Mouse (Mus musculus) hindbrain, embryonic 11.5 days (tissue): ENCODE measurements at regions not wholly inside any gene's neighbourhood (a gene's known extent, or its start where the extent isn't known, plus 50 kb on each side); places are given as distances from the start of the nearest gene placed in this dataset.

ENCODE experiments used
- ATAC-seq: fragments of 200-750 bp; cut with Nextera tagmentation; 2 replicates; pipeline ENCODE4 v1.8.0; 2017; ENCODE audit warnings: mild to moderate bottlenecking, moderate TSS enrichment, moderate library complexity; ENCODE audit not compliant: low FRiP score
- DNase-seq: peaks from one replicate; pipeline ENCODE4 v3.0.0-alpha.2; 2015; ENCODE audit warnings: low spot score
- H3K27ac ChIP-seq: fragments of 300-500 bp; sonication (generic); 2 replicates; pipeline ENCODE4 v1.5.1; 2014; ENCODE audit warnings: mild to moderate bottlenecking, low read depth, low read length
- H3K27me3 ChIP-seq: fragments of 300-500 bp; sonication (generic); 2 replicates; pipeline ENCODE4 v1.6.1; 2014; ENCODE audit warnings: mild to moderate bottlenecking, low read length, moderate library complexity, mixed read lengths; ENCODE audit not compliant: control insufficient read depth, insufficient read depth
- H3K36me3 ChIP-seq: fragments of 300-500 bp; sonication (generic); 2 replicates; pipeline ENCODE4 v1.6.1; 2014; ENCODE audit warnings: mild to moderate bottlenecking, low read length, moderate library complexity, mixed read lengths; ENCODE audit not compliant: control insufficient read depth, insufficient read depth
- H3K4me1 ChIP-seq: fragments of 300-500 bp; sonication (generic); replicated peaks from 2 replicates; pipeline ENCODE4 v1.6.1; 2014; ENCODE audit warnings: low read length, mixed read lengths; ENCODE audit not compliant: control insufficient read depth, insufficient read depth
- H3K4me2 ChIP-seq: fragments of 300-500 bp; sonication (generic); replicated peaks from 2 replicates; pipeline ENCODE4 v1.6.1; 2014; ENCODE audit warnings: mild to moderate bottlenecking, low read depth, low read length
- H3K4me3 ChIP-seq: fragments of 300-500 bp; sonication (generic); 2 replicates; pipeline ENCODE4 v1.5.1; 2014; ENCODE audit warnings: low read depth, low read length
- H3K9ac ChIP-seq: fragments of 300-500 bp; sonication (generic); 2 replicates; pipeline ENCODE4 v1.6.1; 2014; ENCODE audit warnings: low read depth, low read length
- H3K9me3 ChIP-seq: fragments of 300-500 bp; sonication (generic); 2 replicates; pipeline ENCODE4 v1.6.1; 2016; ENCODE audit warnings: low read length; ENCODE audit not compliant: control insufficient read depth
- WGBS: fragments of 180-500 bp; shearing (Covaris S2); extraction: QIAGEN DNeasy Blood & Tissue Kit; methylation state at CpG from one replicate; pipeline ENCODE4 v1.1.7; 2014; 5-methylcytosine and 5-hydroxymethylcytosine counted together

DNA sequence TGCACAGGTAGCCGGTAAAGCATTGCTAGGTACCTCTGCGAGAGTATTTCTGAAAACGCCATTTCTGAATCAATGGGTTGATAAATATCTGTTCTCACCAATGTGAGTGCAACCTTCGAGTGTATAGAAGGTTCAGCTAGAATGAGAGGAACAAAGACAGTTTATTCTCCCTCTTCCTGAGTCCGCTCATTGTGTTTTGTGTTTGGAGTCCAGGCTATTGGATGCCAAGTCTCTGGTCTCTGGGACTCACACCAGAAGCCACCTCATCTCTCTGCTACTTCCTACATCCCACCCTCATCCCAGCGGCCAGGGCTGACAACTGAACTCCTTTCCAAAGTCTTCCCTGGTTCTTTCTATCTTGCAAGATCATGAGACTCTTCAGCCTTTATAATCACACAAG is 62.7 kb downstream of the Lrrc30 start:
- Histone ChIP-seq H3K36me3 (no peaks in the 10 kb centered on the region), H3K27me3 (no peaks in the 10 kb centered on the region), H3K9ac (no peak overlapping the region), H3K4me1 (peaks cover 3% of the 10 kb centered on the region; the same call in 1 of the 2 replicates), H3K27ac (no peak overlapping the region), H3K4me2 (no peak overlapping the region), H3K4me3 (no peak overlapping the region), H3K9me3 (no peaks in the 10 kb centered on the region)
- DNase-seq = no peak
- ATAC-seq = no peak
- 95% methylated on average over 6 of the region's 6 CpGs for WGBS

GRCm38 (mm10) chr17:67566216-67566615 is 66.3 kb downstream of the Lrrc30 start:
- Histone ChIP-seq H3K27me3 (no peaks in the 10 kb centered on the region), H3K36me3 (no peaks in the 10 kb centered on the region), H3K27ac (no peak overlapping the region), H3K9me3 (no peaks in the 10 kb centered on the region), H3K4me3 (no peak overlapping the region), H3K4me1 (peaks cover 3% of the 10 kb centered on the region; the same call in 1 of the 2 replicates), H3K4me2 (no peak overlapping the region), H3K9ac (no peak overlapping the region)
- no peak for DNase-seq
- WGBS = 88% methylated on average over 11 of the region's 11 CpGs
- ATAC-seq = no peak

DNA sequence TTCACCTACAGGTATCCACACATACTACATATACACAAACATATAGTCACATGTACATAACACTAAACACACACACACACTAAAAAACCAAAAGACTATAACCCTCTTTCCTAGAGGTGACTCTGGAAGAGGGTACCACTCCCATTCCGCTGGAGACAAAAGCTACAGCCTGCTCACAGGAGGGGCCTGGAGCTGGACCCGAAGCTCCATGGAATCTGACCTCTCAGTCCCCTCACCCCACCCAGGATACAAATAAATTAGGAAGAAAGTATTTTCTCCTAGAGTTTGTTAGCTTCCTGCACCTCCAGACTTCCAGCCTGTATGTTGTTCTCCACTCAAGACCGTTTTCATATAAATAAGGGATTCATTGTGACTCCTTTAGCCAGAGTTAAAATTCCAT is 66.8 kb downstream of the Lrrc30 start:
- Histone ChIP-seq H3K4me1 (peaks cover 3% of the 10 kb centered on the region; the same call in 1 of the 2 replicates), H3K9me3 (no peaks in the 10 kb centered on the region), H3K27ac (no peak overlapping the region), H3K4me2 (no peak overlapping the region), H3K4me3 (no peak overlapping the region), H3K36me3 (no peaks in the 10 kb centered on the region), H3K27me3 (no peaks in the 10 kb centered on the region), H3K9ac (no peak overlapping the region)
- no peak for DNase-seq
- ATAC-seq = no peak
- 45% methylated on average over 3 of the region's 3 CpGs for WGBS

DNA sequence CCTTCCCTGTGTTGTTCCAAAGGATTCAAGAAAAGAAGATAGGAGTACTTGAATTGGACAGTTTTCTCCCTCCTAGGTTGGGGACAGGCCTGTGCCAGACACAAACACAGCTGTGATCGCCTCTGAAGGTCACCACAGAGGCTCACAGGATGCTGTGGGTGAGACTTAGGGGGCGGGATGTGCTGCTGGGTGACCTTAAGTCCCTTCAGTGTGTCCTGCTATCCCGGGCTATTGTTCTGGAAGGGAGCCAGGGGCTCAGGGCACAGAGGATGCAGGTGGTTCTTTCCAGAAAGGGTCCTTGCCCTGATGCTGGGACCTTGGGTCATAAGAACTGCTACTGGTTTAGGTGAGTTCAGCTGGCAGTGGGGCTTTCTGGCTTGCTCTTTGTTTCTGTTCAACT is 67.7 kb downstream of the Lrrc30 start:
- Histone ChIP-seq H3K4me2 (no peak overlapping the region), H3K9ac (no peak overlapping the region), H3K4me1 (peaks cover 3% of the 10 kb centered on the region; the same call in 1 of the 2 replicates), H3K27me3 (no peaks in the 10 kb centered on the region), H3K27ac (no peak overlapping the region), H3K36me3 (no peaks in the 10 kb centered on the region), H3K4me3 (no peak overlapping the region), H3K9me3 (no peaks in the 10 kb centered on the region)
- no peak for DNase-seq
- 63% methylated on average over 3 of the region's 3 CpGs for WGBS
- no peak for ATAC-seq

DNA sequence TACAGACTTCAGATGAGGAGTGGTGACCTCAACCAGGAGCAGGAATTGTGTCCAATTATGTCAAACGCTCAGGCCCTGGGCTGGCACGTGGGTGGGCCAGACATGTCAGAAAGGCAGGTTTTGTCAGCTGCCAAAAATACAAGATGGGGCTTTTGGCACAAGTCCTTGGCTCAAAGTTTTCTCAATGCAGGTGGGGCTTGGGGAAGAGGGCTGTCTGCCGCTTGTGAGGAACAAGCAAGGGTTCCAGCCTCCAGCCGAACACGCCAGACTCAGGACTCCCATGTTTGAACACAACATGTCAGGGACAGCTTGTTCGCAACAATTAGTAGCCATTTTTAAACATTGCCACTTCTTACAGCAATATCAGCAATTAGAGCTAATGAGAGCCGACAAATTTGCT is 69.5 kb downstream of the Lrrc30 start:
- Histone ChIP-seq H3K36me3 (no peaks in the 10 kb centered on the region), H3K9ac (no peak overlapping the region), H3K27ac (no peak overlapping the region), H3K9me3 (no peaks in the 10 kb centered on the region), H3K4me3 (no peak overlapping the region), H3K27me3 (no peaks in the 10 kb centered on the region), H3K4me2 (no peak overlapping the region), H3K4me1 (peaks cover 3% of the 10 kb centered on the region; the same call in 1 of the 2 replicates)
- DNase-seq (no peak), ATAC-seq (no peak)
- WGBS = 90% methylated on average over 7 of the region's 7 CpGs

GRCm38 (mm10) chr17:67561802-67562201 is 70.7 kb downstream of the Lrrc30 start:
- no peak for ATAC-seq
- H3K27ac ChIP-seq = no peak overlapping the region
- no peaks in the 10 kb centered on the region for H3K27me3 ChIP-seq
- DNase-seq = no peak
- no peak overlapping the region for H3K4me3 ChIP-seq
- H3K4me2 ChIP-seq = no peak overlapping the region
- H3K36me3 ChIP-seq = no peaks in the 10 kb centered on the region
- no peak overlapping the region for H3K9ac ChIP-seq
- H3K9me3 ChIP-seq = no peaks in the 10 kb centered on the region
- no peaks in the 10 kb centered on the region for H3K4me1 ChIP-seq
- 86% methylated on average over 4 of the region's 4 CpGs for WGBS

DNA sequence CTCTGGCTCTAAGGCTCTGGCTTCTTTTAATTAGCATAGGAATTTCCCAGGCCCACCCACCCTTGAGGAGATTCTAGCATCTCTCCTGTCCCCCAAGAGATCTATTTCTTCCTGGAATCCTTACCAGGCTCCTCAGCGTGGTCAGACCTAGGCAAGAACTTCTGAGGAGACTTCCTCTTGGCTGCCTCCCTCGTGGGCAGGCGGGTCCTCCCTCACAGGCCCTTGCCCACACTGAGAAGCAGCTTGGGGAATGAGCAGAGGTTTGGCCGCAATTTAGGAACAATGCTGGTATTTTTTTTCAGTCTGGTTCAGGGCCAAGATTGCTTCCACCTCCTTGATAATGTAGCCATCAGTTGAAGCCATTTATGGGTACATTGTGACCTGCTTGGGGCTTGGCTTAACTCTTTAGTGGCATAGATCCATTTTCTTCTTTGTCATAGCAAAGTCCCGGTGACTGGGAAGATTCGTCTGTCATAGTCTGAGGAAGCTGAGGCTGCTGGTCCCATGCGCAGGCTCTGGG is 75.1 kb downstream of the Lrrc30 start:
- ATAC-seq (no peak), DNase-seq (no peak)
- H3K27me3 ChIP-seq = no peaks in the 10 kb centered on the region
- H3K36me3 ChIP-seq = no peaks in the 10 kb centered on the region
- no peaks in the 10 kb centered on the region for H3K9me3 ChIP-seq
- H3K4me3 ChIP-seq = no peak overlapping the region
- H3K27ac ChIP-seq = no peak overlapping the region
- H3K4me1 ChIP-seq = no peaks in the 10 kb centered on the region
- no peak overlapping the region for H3K4me2 ChIP-seq
- no peak overlapping the region for H3K9ac ChIP-seq
- WGBS = 72% methylated on average over 7 of the region's 7 CpGs

DNA sequence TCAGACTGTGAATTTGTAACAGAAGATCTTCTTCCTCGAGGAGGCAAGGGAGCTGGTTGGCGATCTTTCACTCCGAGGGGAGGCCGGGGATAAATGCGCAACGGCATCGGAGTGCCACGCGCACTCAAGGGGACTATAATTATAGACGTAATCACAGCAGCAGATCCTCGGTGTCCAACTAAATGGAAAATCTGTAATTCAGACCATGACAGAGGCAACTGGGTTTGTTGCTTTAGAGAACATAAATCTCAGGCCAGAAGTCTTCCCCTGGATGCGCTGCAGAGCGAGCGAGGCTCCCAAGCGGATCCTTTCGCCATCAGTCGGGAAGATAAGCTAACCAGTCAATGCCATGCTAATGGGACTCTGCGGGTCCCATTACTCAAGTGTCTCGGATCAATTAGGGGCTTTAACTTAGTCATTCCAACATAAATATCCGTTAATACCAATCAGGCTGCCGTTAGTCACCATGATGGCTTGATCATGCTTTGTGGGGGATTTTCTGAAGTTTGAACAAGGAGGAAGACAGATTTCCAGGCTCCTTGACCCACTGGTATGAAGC is 79.9 kb downstream of the Lrrc30 start:
- WGBS = 90% methylated on average over 21 of the region's 21 CpGs
- ATAC-seq = no peak

DNA sequence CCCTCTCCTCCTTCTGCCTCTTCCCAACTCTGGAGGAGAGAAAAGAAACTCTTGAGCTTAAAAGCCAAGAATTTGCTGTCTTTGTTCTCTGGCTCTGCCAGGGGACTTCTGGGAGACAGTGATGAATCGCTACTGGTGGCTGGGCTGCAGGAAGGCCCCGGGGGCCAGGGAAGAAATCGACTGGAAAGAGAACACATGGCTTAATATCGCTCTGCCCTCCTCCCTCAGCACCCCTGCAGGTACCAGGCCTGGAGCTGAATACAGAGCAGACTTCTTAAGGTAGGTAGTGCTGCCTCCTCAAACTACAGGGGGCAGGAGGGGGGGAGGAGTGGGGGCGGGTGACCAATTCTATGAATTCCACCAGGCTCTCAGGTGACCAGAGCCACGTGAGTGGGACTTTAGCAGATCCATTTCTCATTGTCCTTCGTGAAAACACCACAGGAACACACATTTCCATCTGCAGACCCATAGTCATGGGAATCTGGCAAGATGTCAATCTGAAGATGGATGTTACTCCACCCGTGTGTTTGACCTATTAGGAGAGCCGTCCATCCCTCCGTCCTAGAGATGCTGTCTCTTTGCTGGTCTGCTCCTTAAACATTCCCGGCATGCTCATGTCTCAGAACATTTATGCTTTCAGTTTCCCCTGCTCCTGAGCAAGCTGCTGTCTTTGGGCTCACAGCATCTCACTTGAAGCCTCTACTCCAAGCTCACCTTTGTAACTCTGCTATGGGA is 83.4 kb downstream of the Lrrc30 start:
- H3K9me3 ChIP-seq = no peaks in the 10 kb centered on the region; the same call in 1 of the 2 replicates
- ATAC-seq = peak; percentile 90
- 30% methylated on average over 11 of the region's 11 CpGs for WGBS
- H3K4me1 ChIP-seq = no peaks in the 10 kb centered on the region
- peak overlapping the region; percentile 76 for H3K27ac ChIP-seq
- H3K4me3 ChIP-seq = no peak overlapping the region
- no peaks in the 10 kb centered on the region for H3K36me3 ChIP-seq
- peak; percentile 61 for DNase-seq
- no peak overlapping the region for H3K4me2 ChIP-seq
- H3K27me3 ChIP-seq = no peaks in the 10 kb centered on the region
- no peak overlapping the region for H3K9ac ChIP-seq

More for the DNA sequence above, 79.9 kb downstream of the Lrrc30 start:
- no peak overlapping the region for H3K4me2 ChIP-seq
- no peaks in the 10 kb centered on the region for H3K9me3 ChIP-seq
- no peaks in the 10 kb centered on the region for H3K36me3 ChIP-seq
- no peak overlapping the region for H3K4me3 ChIP-seq
- no peak for DNase-seq
- H3K9ac ChIP-seq = no peak overlapping the region
- no peaks in the 10 kb centered on the region for H3K4me1 ChIP-seq
- no peak overlapping the region for H3K27ac ChIP-seq
- no peaks in the 10 kb centered on the region for H3K27me3 ChIP-seq
